Mouse (Mus musculus) midbrain, postnatal 0 days (tissue): Measurements from ENCODE around the gene Tnfaip8l1. TPM values are rescaled to one million over a fixed set of nuclear protein-coding genes. Genes with fewer than 3 reads are reported as not detected.
A peak's percentile ranks its signal among the peaks of the same experiment; 100 is the strongest.

Experiments
- ATAC-seq: fragments of 200-750 bp; cut with Nextera tagmentation; 2 replicates; pipeline ENCODE4 v1.8.0; 2017; ENCODE audit warnings: moderate number of reproducible peaks, mild to moderate bottlenecking, moderate TSS enrichment, moderate library complexity; ENCODE audit not compliant: low FRiP score
- DNase-seq: peaks from one replicate; pipeline ENCODE4 v3.0.0-alpha.2; 2015; ENCODE audit warnings: low spot score
- H3K27ac ChIP-seq: fragments of 300-500 bp; sonication (generic); 2 replicates; pipeline ENCODE4 v1.5.1; 2014; ENCODE audit warnings: low read depth, mild to moderate bottlenecking, low read length, mixed read lengths
- H3K27me3 ChIP-seq: fragments of 300-500 bp; sonication (generic); 2 replicates; pipeline ENCODE4 v1.6.1; 2014; ENCODE audit warnings: low read length, control low read depth, mixed read lengths; ENCODE audit not compliant: insufficient read depth
- H3K36me3 ChIP-seq: fragments of 300-500 bp; sonication (generic); 2 replicates; pipeline ENCODE4 v1.6.1; 2014; ENCODE audit warnings: low read length, control low read depth, mixed read lengths; ENCODE audit not compliant: insufficient read depth
- H3K4me1 ChIP-seq: fragments of 300-500 bp; sonication (generic); 2 replicates; pipeline ENCODE4 v1.6.1; 2014; ENCODE audit warnings: mild to moderate bottlenecking, control low read depth, antibody characterized with exemption, low read length, mixed read lengths; ENCODE audit not compliant: insufficient read depth
- H3K4me2 ChIP-seq: fragments of 300-500 bp; sonication (generic); 2 replicates; pipeline ENCODE4 v1.6.1; 2014; ENCODE audit warnings: low read depth, mild to moderate bottlenecking, low read length, mixed read lengths; ENCODE audit not compliant: poor library complexity, severe bottlenecking
- H3K4me3 ChIP-seq: fragments of 300-500 bp; sonication (generic); 2 replicates; pipeline ENCODE4 v1.5.1; 2014; ENCODE audit warnings: low read depth, mild to moderate bottlenecking, low read length, moderate library complexity
- H3K9ac ChIP-seq: fragments of 300-500 bp; sonication (generic); replicated peaks from 2 replicates; pipeline ENCODE4 v1.6.1; 2014; ENCODE audit warnings: mild to moderate bottlenecking, low read length, moderate library complexity, mixed read lengths; ENCODE audit not compliant: poor library complexity, severe bottlenecking
- H3K9me3 ChIP-seq: fragments of 300-500 bp; sonication (generic); 2 replicates; pipeline ENCODE4 v1.6.1; 2016; ENCODE audit warnings: low read length, control low read depth
- CTCF ChIP-seq: IDR thresholded peaks from 2 replicates; pipeline ENCODE4 v1.5.1; 2016; ENCODE audit warnings: antibody characterized with exemption, mild to moderate bottlenecking
- WGBS: fragments of 180-500 bp; shearing (Covaris S2); extraction: QIAGEN DNeasy Blood & Tissue Kit; methylation state at CpG from one replicate; pipeline ENCODE4 v1.1.7; 2014; 5-methylcytosine and 5-hydroxymethylcytosine counted together
- polyA plus RNA-seq: library from polyadenylated mRNA; unstranded; fragments of >200 nt; fragmentation: Nextera tagmentation; extraction: Ambion mirVana; gene quantifications from 2 replicates; pipeline ENCODE4 v1.2.1, GENCODE M21; 2015
- total RNA-seq: library from RNA; depleted of rRNA; stranded (reverse); fragments of >200 nt; gene quantifications from 2 replicates; pipeline ENCODE4 v1.2.3, GENCODE M21; 2014

Gene Tnfaip8l1
- total and polyA plus RNA-seq, 2 experiments from 2014 or later, result 8.4 to 15.1 TPM

DNA sequence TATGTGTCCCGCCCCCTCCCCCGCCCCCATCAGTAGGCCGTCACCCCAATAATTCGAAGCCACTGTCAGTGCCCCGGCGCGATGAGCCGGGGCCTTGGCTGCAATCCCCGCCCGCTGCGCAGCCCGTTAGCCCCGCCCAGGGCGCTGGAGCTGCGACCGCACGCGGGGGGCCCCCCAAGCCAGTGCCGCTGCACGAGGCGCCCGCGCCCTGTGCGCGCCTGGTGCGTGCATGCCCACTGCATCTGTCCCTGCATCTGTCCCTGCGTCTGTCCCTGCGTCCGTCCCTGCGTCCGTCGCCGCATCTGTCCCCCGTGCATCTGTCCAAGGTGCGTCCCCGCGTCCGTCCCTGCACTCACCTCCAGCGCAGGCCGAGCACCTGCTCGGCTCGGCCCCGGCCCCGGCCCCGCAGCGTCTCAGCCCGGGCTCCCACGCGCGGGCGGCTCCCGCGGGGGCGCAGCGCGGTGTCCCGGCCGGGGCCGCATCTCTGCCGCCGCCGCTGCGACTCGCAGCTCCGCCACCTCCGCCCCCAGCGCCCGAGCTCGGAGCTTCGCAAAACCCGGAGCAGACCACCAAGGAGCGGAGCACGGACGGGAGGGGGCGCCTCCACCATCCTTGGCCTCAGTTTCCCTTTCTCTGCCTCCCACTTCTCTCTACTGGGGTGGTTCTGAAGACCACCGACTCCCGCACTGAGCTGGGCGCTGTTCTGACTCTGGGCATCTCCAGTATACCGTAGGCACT lies 22.2 kb upstream of the Tnfaip8l1 start, which contains the start of gene Sema6b:
Gene Sema6b (minus strand): TSS at position 486 of the 738 bp plus-strand sequence.
- Histone ChIP-seq H3K36me3 (0 out of 2 replicates have a peak, but pooled peaks cover 3% of the 10 kb centered on the region), H3K27me3 (no peaks in the 10 kb centered on the region), H3K4me3 (peak within 1 kb of the TSS; percentile 81), H3K4me1 (peaks cover 17% of the 10 kb centered on the region), H3K9me3 (no peaks in the 10 kb centered on the region), H3K9ac (peak within 1 kb of the TSS; percentile 91), H3K27ac (peak within 1 kb of the TSS; percentile 69), H3K4me2 (peak within 1 kb of the TSS; percentile 81)
- ATAC-seq, result peak; percentile 53
- TF ChIP-seq CTCF, result peak; percentile 32; the same call in 1 of the 2 replicates
- DNase-seq, result peak; percentile 71
- WGBS, result 2% methylated on average over 50 of the region's 79 CpGs

DNA sequence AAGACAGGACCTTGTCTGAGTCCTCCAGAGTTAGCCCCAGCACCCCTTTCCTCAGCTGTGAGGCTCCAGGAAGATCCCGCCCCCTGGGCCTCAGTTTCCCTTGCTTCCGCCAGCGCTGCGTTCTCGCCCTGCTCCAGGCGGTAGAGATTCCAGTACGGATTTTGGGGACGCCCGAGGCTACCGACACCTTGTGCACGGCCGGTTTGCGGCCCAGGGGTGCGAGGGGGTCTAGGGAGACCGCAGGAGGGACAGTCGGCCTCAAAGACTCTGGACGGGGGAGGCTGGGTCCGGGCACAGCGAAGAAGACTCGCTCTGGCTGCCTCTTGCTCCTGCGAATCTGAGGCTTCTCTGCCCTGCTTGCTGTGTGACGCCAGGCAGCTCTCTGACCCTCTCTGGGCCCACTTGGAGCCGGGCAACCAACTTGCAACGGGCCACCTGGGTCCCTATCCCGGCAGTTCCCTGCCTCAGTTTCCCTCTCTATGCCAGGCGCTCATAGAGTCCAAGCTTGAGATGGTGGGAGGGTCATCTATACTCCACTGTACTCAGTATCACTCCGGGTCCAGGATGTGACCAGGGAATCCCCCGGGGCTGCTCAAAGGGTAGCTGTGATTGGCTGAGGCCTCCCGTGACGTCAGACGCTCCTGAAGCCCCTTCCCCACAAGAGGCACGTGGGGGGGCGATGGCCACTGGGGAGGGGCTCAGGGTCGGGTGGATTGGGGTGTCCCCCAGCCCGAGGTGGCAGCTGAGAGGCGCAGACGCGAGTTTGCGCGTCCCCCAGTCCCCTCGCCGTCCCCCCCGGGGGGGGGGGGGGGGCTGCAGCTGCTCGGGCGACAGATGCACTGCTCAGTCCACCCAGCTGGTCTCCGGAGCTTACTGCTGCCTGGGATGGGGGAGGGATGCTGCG lies 20.3 kb upstream of the Tnfaip8l1 start:
- Histone ChIP-seq H3K4me3 (peak overlapping the region; percentile 45), H3K9ac (peak overlapping the region; percentile 50), H3K36me3 (no peaks in the 10 kb centered on the region), H3K27ac (no peak overlapping the region), H3K9me3 (no peaks in the 10 kb centered on the region), H3K4me2 (peak overlapping the region; percentile 89), H3K27me3 (no peaks in the 10 kb centered on the region), H3K4me1 (peaks cover 16% of the 10 kb centered on the region)
- under 1% methylated on average over 39 of the region's 47 CpGs for WGBS
- ATAC-seq (peak; percentile 47), DNase-seq (peak; percentile 76)
- TF ChIP-seq CTCF, result no peak

DNA sequence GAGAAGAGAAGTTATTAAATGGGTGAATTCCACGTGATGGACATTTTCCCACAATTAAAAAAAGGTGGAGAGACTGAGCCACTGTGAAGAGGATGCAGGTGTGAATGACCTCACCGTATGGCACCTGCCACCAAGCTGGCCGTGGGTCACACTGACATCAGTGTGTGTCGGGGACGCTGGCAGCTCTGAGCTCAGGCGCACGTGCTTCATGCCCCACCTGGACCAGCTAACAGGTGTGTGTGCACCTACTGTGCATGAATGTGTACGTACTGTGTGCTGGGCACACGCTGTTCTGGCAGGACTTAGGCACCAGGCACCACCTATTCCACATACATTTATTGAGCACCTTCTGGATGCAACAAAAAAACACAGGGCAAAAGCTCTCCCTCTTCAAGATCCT lies 17.7 kb upstream of the Tnfaip8l1 start:
- Histone ChIP-seq H3K27ac (no peak overlapping the region), H3K9ac (no peak overlapping the region), H3K9me3 (no peaks in the 10 kb centered on the region), H3K4me2 (no peak overlapping the region), H3K36me3 (no peaks in the 10 kb centered on the region), H3K4me3 (no peak overlapping the region), H3K27me3 (0 out of 2 replicates have a peak, but pooled peaks cover under 1% of the 10 kb centered on the region), H3K4me1 (peaks cover 17% of the 10 kb centered on the region; the same call in 1 of the 2 replicates)
- no peak for DNase-seq
- no peak for ATAC-seq
- WGBS, result 77% methylated on average over 9 of the region's 9 CpGs
- no peak for TF ChIP-seq CTCF

DNA sequence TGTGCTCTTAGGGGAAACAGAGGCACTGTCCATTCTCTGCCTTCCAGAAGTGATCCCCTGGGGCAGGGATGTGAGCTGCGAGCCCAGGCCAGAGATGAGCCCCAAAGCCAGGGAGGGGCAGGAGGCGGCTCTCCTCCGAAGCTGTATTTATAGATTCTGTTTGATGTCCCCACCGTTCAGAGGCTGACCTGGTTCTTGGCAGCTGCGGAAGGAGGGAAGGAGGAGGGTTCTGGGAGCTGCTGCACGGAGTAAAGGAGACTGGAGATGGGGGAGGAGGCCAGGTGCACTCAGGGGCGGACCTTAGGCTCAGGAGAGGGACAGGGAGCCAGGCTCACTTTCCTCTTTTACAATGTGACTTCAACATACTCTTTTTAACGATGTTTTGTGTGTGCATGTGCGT lies 16.1 kb upstream of the Tnfaip8l1 start:
- 22% methylated on average over 9 of the region's 9 CpGs for WGBS
- no peaks in the 10 kb centered on the region for H3K9me3 ChIP-seq
- H3K27me3 ChIP-seq, result 0 out of 2 replicates have a peak, but pooled peaks cover 7% of the 10 kb centered on the region
- H3K4me3 ChIP-seq, result no peak overlapping the region
- H3K9ac ChIP-seq, result no peak overlapping the region
- H3K4me1 ChIP-seq, result peaks cover 19% of the 10 kb centered on the region; the same call in 1 of the 2 replicates
- no peak overlapping the region for H3K27ac ChIP-seq
- DNase-seq, result no peak
- no peak overlapping the region for H3K4me2 ChIP-seq
- no peak for TF ChIP-seq CTCF
- no peak for ATAC-seq
- H3K36me3 ChIP-seq, result no peaks in the 10 kb centered on the region

DNA sequence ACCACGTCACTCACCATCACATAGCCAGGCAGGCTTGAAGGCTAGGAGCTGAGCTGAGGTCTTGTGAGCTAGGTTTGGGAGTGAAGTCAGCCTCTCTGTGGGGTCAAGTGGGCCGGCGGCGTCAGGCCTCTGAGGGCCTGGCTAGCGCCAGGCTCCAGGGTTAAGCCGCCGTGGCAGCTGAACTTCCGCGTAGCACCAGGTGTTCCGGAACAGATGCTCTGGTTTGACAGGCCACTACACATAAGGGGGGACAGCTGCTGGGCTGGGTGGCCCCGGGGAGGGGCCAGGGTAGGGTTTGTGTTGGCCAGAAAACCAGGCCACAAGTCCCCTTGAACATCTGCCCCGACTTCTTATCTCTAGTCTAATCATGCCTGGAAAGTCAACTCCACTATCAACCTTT lies 14.9 kb upstream of the Tnfaip8l1 start:
- H3K4me3 ChIP-seq, result no peak overlapping the region
- no peak for DNase-seq
- WGBS, result 60% methylated on average over 12 of the region's 12 CpGs
- H3K9me3 ChIP-seq, result no peaks in the 10 kb centered on the region
- no peak for ATAC-seq
- peaks cover 12% of the 10 kb centered on the region; the same call in 1 of the 2 replicates for H3K4me1 ChIP-seq
- H3K9ac ChIP-seq, result no peak overlapping the region
- H3K27ac ChIP-seq, result no peak overlapping the region
- 0 out of 2 replicates have a peak, but pooled peaks cover 7% of the 10 kb centered on the region for H3K27me3 ChIP-seq
- H3K36me3 ChIP-seq, result no peaks in the 10 kb centered on the region
- H3K4me2 ChIP-seq, result no peak overlapping the region
- no peak for TF ChIP-seq CTCF
